Mouse (Mus musculus) left cerebral cortex, adult 18-20 months (tissue): Measurements from ENCODE around the gene Ankrd22. TPM values are rescaled to one million over a fixed set of nuclear protein-coding genes. Genes with fewer than 3 reads are reported as not detected.

Experiments used
- DNase-seq, 2 experiments: peaks; one replicate each; pipeline ENCODE4 v3.0.0; 2021 to 2022; ENCODE audit warnings: low spot score in 2 of 2, mixed read lengths in 1 of 2
- total RNA-seq, 2 experiments: library from RNA; stranded (reverse); gene quantifications; 2 replicates each; pipeline ENCODE4 v1.2.3; 2021

Ankrd22 gene
- total RNA-seq, 2 experiments from 2014 or later, result 0.60 TPM; not detected in 1

DNA sequence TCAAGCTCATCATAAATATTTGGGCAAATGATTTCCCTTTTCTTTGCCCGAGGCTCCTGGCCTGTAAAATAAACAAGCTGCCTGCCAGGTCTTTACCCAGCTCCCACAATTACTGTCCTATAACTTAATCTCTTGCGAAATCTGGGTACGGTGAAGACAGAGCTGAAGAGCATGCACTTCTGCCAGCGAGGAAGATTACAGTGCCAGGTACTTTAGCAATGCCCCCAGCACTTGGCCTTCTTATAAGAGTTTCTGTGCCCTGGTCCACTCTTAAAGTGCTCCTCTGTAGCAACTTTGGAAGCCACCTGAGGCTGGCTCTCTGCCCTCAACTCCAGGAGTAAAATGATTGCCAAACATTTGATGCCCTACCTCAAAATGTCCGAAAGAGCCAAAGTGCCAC is 70.5 kb downstream of the Ankrd22 start:
- no peak for DNase-seq

DNA sequence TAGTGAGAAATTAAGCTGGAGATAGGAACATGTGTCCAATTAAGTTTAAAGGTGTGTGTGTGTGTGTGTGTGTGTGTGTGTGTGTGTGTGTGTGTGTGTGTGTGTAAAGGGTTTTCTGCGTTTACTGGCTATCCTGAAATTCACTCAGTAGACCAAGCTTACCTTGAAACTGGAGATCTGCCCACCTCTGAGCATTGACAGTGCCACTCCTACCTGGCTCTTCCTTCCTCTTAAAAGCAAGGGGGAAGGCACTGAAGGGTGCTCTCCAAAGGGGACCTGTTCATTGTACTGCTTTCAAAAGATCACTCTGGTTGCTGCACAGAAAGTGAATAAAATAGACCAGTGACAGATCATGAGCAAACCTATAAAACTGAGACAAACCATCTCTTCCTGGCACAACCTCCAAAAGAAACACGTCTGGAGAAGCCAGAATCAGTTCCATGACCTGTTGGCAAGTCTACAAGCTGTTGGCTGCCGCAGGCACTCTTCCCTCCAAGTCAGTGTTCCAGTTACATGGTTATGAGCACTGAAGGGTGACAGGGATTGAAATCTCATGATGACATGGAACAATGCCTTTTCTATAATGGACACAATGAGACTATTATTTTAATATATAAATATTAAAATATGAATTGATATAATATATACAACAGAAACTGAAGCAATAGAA is 76.7 kb downstream of the Ankrd22 start:
- DNase-seq, result no peak

DNA sequence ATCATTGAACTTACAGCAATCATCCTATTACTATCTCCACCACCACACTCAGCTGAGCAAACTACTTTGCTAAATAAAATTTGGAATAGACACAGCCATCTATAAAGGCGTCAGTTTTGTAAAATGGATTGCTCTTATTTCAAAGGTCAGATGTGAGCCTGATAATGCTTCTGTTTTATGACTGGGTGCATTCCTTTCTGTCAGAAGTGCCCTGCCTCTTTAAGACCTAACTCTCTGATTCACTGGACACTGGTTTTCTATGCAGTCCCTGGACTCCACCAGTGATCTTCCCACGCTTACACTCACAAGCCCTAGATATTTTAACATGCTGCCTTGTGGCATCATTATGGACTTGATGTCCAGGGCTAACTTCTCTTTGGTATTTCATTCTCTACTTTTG is 87.7 kb downstream of the Ankrd22 start:
- DNase-seq, result no peak

GRCm38 (mm10) chr19:34074239-34074638 is 91.6 kb downstream of the Ankrd22 start:
- no peak for DNase-seq

Other genes with a start within 250 kb of the Ankrd22 start
- gene Lipf, start 204.9 kb downstream of the Ankrd22 start, total RNA-seq, result not detected
- gene Lipk, start 157.8 kb downstream of the Ankrd22 start, total RNA-seq, result not detected
- gene Lipn, start 98.7 kb downstream of the Ankrd22 start, total RNA-seq, result not detected
- gene Lipm, start 65.1 kb downstream of the Ankrd22 start, total RNA-seq, result not detected
- 10 to 100 TPM; 22.5 to 23.4 TPM for gene Stambpl1, start 26.2 kb upstream of the Ankrd22 start, total RNA-seq
- gene Acta2, start 89.5 kb upstream of the Ankrd22 start, total RNA-seq, result 10 to 100 TPM; 11.2 to 15.1 TPM
- 1 to 10 TPM; 1.6 to 1.9 TPM for gene Fas, start 124.6 kb upstream of the Ankrd22 start, total RNA-seq